Mouse (Mus musculus) kidney, embryonic 16.5 days (tissue): ENCODE measurements at regions not wholly inside any gene's neighbourhood (a gene's known extent, or its start where the extent isn't known, plus 50 kb on each side); places are given as distances from the start of the nearest gene placed in this dataset.
"Not testable (repeated sequence)": the region's sequence is repeated elsewhere in the genome, so short reads cannot be mapped to it uniquely, and the experiment has no call there.

Experiments
- ATAC-seq: fragments of 200-750 bp; cut with Nextera tagmentation; 2 replicates; pipeline ENCODE4 v1.8.0; 2017; ENCODE audit warnings: moderate TSS enrichment; ENCODE audit not compliant: low FRiP score, low TSS enrichment
- H3K27ac ChIP-seq: fragments of 300-500 bp; sonication (generic); 2 replicates; pipeline ENCODE4 v1.5.1; 2014; ENCODE audit warnings: low read length
- H3K27me3 ChIP-seq: fragments of 300-500 bp; sonication (generic); 2 replicates; pipeline ENCODE4 v1.6.1; 2014; ENCODE audit warnings: low read length, control low read depth, mixed read lengths; ENCODE audit not compliant: insufficient read depth
- H3K36me3 ChIP-seq: fragments of 300-500 bp; sonication (generic); 2 replicates; pipeline ENCODE4 v1.6.1; 2014; ENCODE audit warnings: low read length, control low read depth, mixed read lengths; ENCODE audit not compliant: insufficient read depth
- H3K4me1 ChIP-seq: fragments of 300-500 bp; sonication (generic); 2 replicates; pipeline ENCODE4 v1.6.1; 2014; ENCODE audit warnings: low read length, control low read depth, mixed read lengths; ENCODE audit not compliant: insufficient read depth
- H3K4me2 ChIP-seq: fragments of 300-500 bp; sonication (generic); replicated peaks from 2 replicates; pipeline ENCODE4 v1.6.1; 2014; ENCODE audit warnings: low read depth, low read length
- H3K4me3 ChIP-seq: fragments of 300-500 bp; sonication (generic); 2 replicates; pipeline ENCODE4 v1.5.1; 2014; ENCODE audit warnings: mild to moderate bottlenecking, low read length
- H3K9ac ChIP-seq: fragments of 300-500 bp; sonication (generic); replicated peaks from 2 replicates; pipeline ENCODE4 v1.6.1; 2014; ENCODE audit warnings: low read length
- H3K9me3 ChIP-seq: fragments of 300-500 bp; sonication (generic); 2 replicates; pipeline ENCODE4 v1.6.1; 2016; ENCODE audit warnings: low read length, control low read depth
- WGBS: fragments of 180-500 bp; shearing (Covaris S2); extraction: QIAGEN DNeasy Blood & Tissue Kit; methylation state at CpG from one replicate; pipeline ENCODE4 v1.1.7; 2014; 5-methylcytosine and 5-hydroxymethylcytosine counted together

DNA sequence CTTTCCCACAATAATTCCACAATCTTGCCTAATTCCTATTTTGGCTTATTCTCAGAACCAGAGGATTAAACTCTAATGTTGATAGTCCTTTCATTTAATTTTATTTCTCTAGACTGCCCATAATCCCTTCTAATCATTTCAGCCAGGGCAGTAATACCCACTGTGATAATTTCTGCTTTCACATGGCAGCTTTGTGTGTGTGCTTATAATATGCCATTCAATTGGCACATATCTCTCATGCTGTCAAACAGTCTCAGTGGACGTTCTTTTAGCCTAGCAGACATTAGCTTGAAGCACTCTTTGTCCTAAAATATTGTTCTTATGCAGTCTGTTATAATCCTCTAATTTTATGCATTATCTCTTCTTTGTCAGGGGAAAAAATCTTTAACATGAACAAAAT, 205.0 kb upstream of the Hsf2 start:
- Histone ChIP-seq H3K4me1 (no peaks in the 10 kb centered on the region), H3K9me3 (no peaks in the 10 kb centered on the region), H3K4me3 (no peak overlapping the region), H3K36me3 (no peaks in the 10 kb centered on the region), H3K27me3 (no peaks in the 10 kb centered on the region), H3K4me2 (no peak overlapping the region), H3K27ac (no peak overlapping the region), H3K9ac (no peak overlapping the region)
- ATAC-seq: no peak
- WGBS: 82% methylated on average over 1 of the region's 1 CpGs

DNA sequence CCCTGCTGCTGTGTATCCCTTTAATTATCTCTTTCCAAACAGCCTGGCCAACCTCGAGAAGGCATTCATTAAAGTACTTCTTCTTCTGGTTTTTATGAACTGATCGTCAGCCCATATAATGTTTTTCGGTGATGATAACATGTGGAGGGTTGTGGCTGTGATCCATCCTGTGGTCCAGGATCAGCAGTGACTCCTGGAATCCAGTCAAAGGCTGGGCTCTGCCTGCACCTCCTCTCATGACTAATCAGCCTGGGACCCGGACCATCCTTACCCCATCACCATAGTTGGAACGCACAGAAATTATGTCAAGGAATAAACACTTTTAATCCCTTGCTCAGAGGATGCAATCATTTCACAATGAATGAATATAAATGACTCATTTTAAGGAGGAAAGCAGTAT, 203.3 kb upstream of the Hsf2 start:
- Histone ChIP-seq H3K4me2 (no peak overlapping the region), H3K4me1 (no peaks in the 10 kb centered on the region), H3K4me3 (no peak overlapping the region), H3K36me3 (no peaks in the 10 kb centered on the region), H3K27me3 (no peaks in the 10 kb centered on the region), H3K9ac (no peak overlapping the region), H3K27ac (no peak overlapping the region), H3K9me3 (no peaks in the 10 kb centered on the region)
- 74% methylated on average over 5 of the region's 5 CpGs for WGBS
- no peak for ATAC-seq

DNA sequence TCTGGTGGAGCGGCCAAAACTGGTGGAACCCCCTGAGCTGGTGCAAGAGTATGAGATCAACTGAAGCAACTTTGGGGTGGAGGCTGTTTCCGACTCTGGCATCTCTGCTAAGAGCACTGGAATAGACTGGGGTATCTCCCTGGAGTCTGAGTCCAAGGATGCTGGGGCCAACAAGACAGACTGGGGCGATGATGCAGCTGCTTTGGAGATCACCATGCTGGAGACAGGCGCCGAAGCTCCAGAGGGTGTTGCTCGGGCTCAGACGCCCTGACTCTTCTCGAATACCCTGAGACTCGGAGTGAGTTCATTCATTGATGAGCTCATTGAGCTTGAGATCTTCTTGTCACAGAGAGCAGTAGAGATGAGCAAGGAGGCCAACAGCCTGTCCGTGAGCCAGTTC, 194.6 kb upstream of the Hsf2 start:
- no peak for ATAC-seq
- Histone ChIP-seq H3K27me3 (no peaks in the 10 kb centered on the region), H3K36me3 (no peaks in the 10 kb centered on the region), H3K27ac (no peak overlapping the region), H3K4me2 (no peak overlapping the region), H3K9ac (no peak overlapping the region), H3K4me3 (no peak overlapping the region), H3K4me1 (no peaks in the 10 kb centered on the region), H3K9me3 (no peaks in the 10 kb centered on the region)
- 92% methylated on average over 10 of the region's 10 CpGs for WGBS

DNA sequence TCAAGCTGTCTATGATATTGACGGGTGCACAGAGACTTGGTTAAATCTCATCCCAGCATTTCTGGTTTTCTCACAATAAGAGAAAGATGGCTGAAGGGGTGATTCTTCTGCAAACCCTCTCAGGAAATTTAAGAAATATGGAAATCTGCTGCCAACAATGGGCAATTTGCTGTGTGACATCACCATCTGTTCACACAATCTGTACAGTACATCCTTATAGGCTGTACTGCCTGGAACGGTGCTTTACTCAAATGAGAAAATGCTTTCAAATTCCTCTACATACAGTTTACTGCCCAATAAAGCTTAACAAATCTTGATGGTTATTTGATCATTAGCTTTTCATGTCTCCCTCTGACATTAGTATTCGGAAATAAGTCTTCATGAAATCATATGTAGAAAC, 172.4 kb upstream of the Hsf2 start:
- no peaks in the 10 kb centered on the region for H3K9me3 ChIP-seq
- no peaks in the 10 kb centered on the region for H3K27me3 ChIP-seq
- no peak overlapping the region for H3K9ac ChIP-seq
- ATAC-seq: no peak
- no peak overlapping the region for H3K27ac ChIP-seq
- H3K4me2 ChIP-seq: no peak overlapping the region
- H3K4me1 ChIP-seq: no peaks in the 10 kb centered on the region
- WGBS: 74% methylated on average over 3 of the region's 3 CpGs
- no peak overlapping the region for H3K4me3 ChIP-seq
- no peaks in the 10 kb centered on the region for H3K36me3 ChIP-seq

DNA sequence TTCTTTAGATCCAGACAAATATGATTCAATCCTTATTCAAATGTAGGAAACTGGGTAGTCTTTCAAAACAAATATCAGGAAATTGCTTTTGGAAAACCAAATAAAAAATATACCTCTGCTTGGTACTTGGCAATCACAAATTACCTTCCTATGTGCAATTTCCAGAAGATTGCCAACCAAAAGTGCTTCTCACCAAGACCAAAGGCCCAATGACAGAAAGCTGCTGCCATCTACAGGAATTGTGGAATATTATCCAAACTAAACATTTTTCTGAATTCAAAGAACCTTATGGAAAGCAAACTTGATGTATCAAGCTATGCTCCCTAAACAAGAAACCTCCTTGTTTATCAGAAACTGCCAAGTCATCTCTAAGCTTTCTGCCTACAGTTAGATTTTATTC, 169.1 kb upstream of the Hsf2 start:
- no peak overlapping the region for H3K4me3 ChIP-seq
- H3K4me2 ChIP-seq: no peak overlapping the region
- H3K9me3 ChIP-seq: no peaks in the 10 kb centered on the region
- H3K27me3 ChIP-seq: no peaks in the 10 kb centered on the region
- H3K36me3 ChIP-seq: no peaks in the 10 kb centered on the region
- H3K27ac ChIP-seq: no peak overlapping the region
- no peaks in the 10 kb centered on the region for H3K4me1 ChIP-seq
- H3K9ac ChIP-seq: no peak overlapping the region
- ATAC-seq: no peak

DNA sequence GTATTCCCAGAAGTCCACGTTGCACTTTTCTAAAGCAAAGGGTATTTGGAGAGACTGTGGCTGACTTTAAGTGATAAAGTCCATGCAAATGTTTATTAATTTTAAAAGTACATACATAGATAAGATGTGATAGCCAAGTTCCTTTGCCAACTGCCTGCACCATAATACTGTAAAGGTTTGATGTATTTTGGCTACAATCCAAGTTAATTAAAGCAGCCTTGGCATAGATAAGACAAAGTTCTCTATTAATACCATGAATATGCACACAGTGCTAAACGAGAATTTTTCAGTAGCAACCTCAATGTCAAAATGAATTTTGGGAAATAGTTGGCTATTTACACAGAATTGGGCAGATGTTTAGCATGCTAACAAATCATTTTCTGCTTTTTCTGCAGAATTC, 167.0 kb upstream of the Hsf2 start:
- H3K4me1 ChIP-seq: no peaks in the 10 kb centered on the region
- no peaks in the 10 kb centered on the region for H3K9me3 ChIP-seq
- no peak overlapping the region for H3K27ac ChIP-seq
- no peaks in the 10 kb centered on the region for H3K36me3 ChIP-seq
- ATAC-seq: no peak
- no peak overlapping the region for H3K9ac ChIP-seq
- H3K4me3 ChIP-seq: no peak overlapping the region
- WGBS: 47% methylated on average over 2 of the region's 2 CpGs
- H3K27me3 ChIP-seq: no peaks in the 10 kb centered on the region
- H3K4me2 ChIP-seq: no peak overlapping the region

DNA sequence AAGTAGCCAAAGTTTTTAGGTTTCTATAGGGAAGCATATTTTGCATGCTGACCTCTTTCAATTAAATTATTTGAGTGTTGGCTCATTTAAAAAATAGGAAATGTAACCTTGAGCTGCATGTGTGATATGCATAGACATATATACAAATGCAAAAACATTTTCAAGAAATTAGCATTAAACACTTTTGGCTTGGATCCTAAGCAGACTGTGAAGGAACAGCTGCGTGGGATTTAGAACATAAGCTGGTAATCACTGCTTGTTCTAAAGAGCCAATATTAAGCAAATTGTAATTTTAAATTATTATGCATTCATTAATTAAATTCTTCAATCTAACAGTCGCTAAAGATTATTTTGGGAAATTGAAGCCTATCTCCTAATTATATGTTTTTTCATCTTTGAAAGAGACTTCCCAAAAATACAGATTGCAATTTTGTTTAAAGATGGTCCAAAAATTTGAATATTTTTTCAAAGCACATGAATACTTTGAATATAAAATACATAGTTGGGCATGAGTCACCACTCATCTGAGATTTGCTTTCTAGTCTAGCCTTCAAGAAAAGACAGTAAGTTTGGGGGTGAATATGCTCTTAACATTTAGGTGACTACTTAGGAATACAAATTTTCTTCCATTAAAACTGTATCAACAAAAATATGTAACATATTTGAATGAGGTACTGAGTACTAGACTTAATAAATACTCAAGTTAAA, 163.3 kb upstream of the Hsf2 start:
- WGBS: 83% methylated on average over 2 of the region's 2 CpGs
- H3K4me3 ChIP-seq: no peak overlapping the region
- no peaks in the 10 kb centered on the region for H3K4me1 ChIP-seq
- H3K27ac ChIP-seq: no peak overlapping the region
- H3K27me3 ChIP-seq: no peaks in the 10 kb centered on the region
- no peak for ATAC-seq
- no peaks in the 10 kb centered on the region for H3K9me3 ChIP-seq
- no peak overlapping the region for H3K4me2 ChIP-seq
- H3K9ac ChIP-seq: no peak overlapping the region
- no peaks in the 10 kb centered on the region for H3K36me3 ChIP-seq

DNA sequence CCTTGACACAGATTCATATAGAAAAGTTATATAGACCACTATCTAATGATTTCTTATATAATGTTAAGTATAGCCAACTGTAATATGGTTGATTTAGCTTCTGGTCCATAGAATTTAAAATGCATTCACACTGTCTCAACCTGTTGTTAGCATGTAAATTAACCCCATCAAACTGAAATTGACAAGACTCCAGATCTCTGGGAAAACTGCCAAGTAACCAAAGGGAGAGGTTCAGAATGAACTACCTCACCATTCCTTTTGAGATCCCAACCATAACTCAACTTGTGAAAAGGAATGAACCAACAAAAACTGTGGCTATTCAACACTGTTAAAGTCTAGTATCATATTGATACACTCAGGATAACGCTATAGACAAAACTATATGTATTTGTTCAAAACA, 162.0 kb upstream of the Hsf2 start:
- no peak for ATAC-seq
- no peak overlapping the region for H3K9ac ChIP-seq
- WGBS: 65% methylated on average over 1 of the region's 1 CpGs

DNA sequence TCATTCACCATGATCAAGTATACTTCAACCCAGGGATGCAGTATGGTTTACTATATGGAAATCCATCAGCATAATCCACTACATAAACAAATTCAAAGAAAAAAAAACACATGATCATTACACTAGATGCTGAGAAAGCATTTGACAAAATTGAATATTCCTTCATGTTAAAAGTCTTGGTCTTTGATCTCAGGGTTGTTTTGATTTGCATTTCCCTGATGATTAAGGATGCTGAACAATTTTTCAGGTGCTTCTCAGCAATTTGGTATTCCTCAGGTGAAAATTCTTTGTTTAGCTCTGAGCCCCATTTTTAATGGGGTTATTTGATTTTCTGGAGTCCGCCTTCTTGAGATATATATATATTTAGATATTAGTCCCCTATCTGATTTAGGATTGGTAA, 123.4 kb upstream of the Hsf2 start:
- H3K9ac ChIP-seq, H3K27me3 ChIP-seq, ATAC-seq, H3K9me3 ChIP-seq, H3K4me1 ChIP-seq, H3K27ac ChIP-seq, H3K36me3 ChIP-seq, H3K4me3 ChIP-seq, H3K4me2 ChIP-seq: not testable (repeated sequence)
- 97% methylated on average over 1 of the region's 1 CpGs for WGBS

More for the DNA sequence above, 162.0 kb upstream of the Hsf2 start:
- H3K4me3 ChIP-seq: no peak overlapping the region
- H3K36me3 ChIP-seq: no peaks in the 10 kb centered on the region
- no peaks in the 10 kb centered on the region for H3K27me3 ChIP-seq
- no peaks in the 10 kb centered on the region for H3K4me1 ChIP-seq
- no peak overlapping the region for H3K27ac ChIP-seq
- H3K4me2 ChIP-seq: no peak overlapping the region
- no peaks in the 10 kb centered on the region for H3K9me3 ChIP-seq
